Comparison of ENCODE assay signal across 8 mouse cellular contexts in the genomic region with DNA sequence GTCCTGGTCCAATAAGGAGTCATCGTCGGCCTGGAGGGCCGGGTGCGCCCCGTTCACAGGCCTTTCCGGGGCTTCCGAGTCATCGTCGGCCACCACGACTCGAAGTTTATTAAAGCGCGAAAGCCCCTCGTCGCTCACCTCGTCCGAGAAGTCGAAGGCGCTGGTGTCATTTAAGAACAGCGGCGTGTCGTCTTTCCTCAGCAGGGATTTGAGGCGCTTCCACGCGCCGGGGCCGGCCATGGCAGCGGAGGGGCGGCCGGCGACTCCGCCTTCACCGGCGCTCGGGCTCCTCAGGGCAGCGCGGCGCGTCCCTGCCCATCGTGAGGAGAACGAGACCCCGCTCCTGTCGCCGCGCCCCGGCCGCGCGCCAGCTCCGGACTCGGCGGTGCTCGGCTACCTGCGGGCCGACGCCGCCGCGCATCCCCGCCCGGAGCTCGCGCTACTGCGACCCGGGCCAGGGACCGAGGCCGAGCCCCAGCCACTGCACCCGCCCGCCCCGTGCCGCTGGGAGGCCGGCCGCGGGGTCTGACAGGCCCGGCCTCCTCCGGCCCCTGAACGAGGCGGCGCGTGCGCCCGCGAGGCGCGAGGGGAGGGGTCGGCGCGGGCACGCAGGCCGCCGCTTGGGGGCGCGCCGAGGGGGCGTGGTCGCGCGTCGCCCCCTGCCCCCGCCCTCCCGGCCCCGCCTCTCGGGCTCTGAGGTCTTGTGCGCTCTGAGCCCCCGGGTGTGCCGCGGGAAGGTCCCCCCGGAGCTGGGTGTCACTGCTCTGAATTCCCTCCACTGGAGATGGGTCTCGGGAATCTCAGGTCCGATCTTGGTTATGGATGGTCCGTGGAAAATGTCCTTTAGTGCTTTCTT. TPM values are rescaled to one million over a fixed set of nuclear protein-coding genes. Genes with fewer than 3 reads are reported as not detected.
DNase-seq lines count a peak whose midpoint lies in the region; ATAC-seq lines count a peak whose summit lies in the region.

A gene (minus strand): TSS at position 483 of the 856 bp plus-strand sequence.

- H3K9me3 ChIP-seq in hindbrain, embryonic 16.5 days (ENCODE audit: control insufficient read depth, low read length): no peaks in the 10 kb centered on the region

- H3K9ac ChIP-seq in hindbrain, embryonic 16.5 days (ENCODE audit: low read depth, low read length): peak within 1 kb of the TSS; percentile 94

- H3K27me3 ChIP-seq in hindbrain, embryonic 16.5 days (replicated peaks; ENCODE audit: control insufficient read depth, insufficient read depth, low read length): no peaks in the 10 kb centered on the region

- DNase-seq in T-cell, adult 2 months (ENCODE audit: low spot score): peak; percentile 34
- DNase-seq in cerebellum, postnatal 36 days: peak; percentile 67 to 80
- DNase-seq in gastrocnemius, adult 8-10 months (ENCODE audit: low spot score in 2 of 2): peak; percentile 43 to 68
- DNase-seq in left cerebral cortex, adult 8-10 months (ENCODE audit: low spot score in 2 of 2): peak; percentile 40 to 67
- DNase-seq in right cerebral cortex, adult 2 months (ENCODE audit: low spot score in 2 of 2): peak; percentile 46 to 63
- peak; percentile 75 for DNase-seq in urinary bladder, postnatal 14 days (ENCODE audit: low spot score)

- peaks cover 21% of the 10 kb centered on the region for H3K4me1 ChIP-seq in hindbrain, embryonic 16.5 days (ENCODE audit: control insufficient read depth, insufficient read depth, low read depth, low read length)

- H3K4me3 ChIP-seq in hindbrain, embryonic 16.5 days (ENCODE audit: low read length): peak within 1 kb of the TSS; percentile 76

- H3K4me2 ChIP-seq in hindbrain, embryonic 16.5 days (ENCODE audit: low read length): peak within 1 kb of the TSS; percentile 95

- WGBS in hindbrain, embryonic 16.5 days: under 1% methylated on average over 90 of the region's 111 CpGs

- no peaks in the 10 kb centered on the region for H3K36me3 ChIP-seq in hindbrain, embryonic 16.5 days (ENCODE audit: control insufficient read depth, insufficient read depth, low read length)

- peak within 1 kb of the TSS; percentile 86 for H3K27ac ChIP-seq in hindbrain, embryonic 16.5 days (ENCODE audit: low read depth, low read length)

- ATAC-seq in hindbrain, embryonic 16.5 days: peak; percentile 99
- peak; percentile 51 for ATAC-seq in megakaryocyte, adult 5-6 weeks (ENCODE audit: poor library complexity, severe bottlenecking)

RNA-seq across cellular contexts. Expression of the gene that starts here (rescaled TPM):
- total RNA-seq in gastrocnemius, adult 8-10 months (2022): 10 to 100 TPM; 13.6 to 18.7 (median 15.7) TPM
- polyA plus RNA-seq in hindbrain, embryonic 16.5 days (2015; fragmentation: Nextera tagmentation; extraction: Ambion mirVana): 4.9 and 6.6 TPM in 2 replicates
- 10 to 100 TPM; 40.4 to 51.6 (median 45.3) TPM for total RNA-seq in left cerebral cortex, adult 8-10 months (2022)
- 1.2 and 1.9 TPM in 2 replicates for total RNA-seq in megakaryocyte, adult 5-6 weeks (2015)
- total RNA-seq in megakaryocyte, adult 5-6 weeks (2017): 1.9 and 2.2 TPM in 2 replicates

Comparison
In these comparisons a context has a peak if more than half of its experiments do, and no peak if none do; other contexts are left out.
1. Peak in every context shown above with its lines: DNase-seq, ATAC-seq, H3K4me3 ChIP-seq and H3K27ac ChIP-seq.
2. RNA of the gene that starts here (total RNA-seq): 40.4 to 51.6 TPM in left cerebral cortex, adult 8-10 months and 13.6 to 18.7 TPM in gastrocnemius, adult 8-10 months; 1.2 to 2.2 TPM in megakaryocyte, adult 5-6 weeks; every median in the first group is over 4 times any median in the second.